Mouse (Mus musculus) thymus, adult 2 months (tissue): ENCODE results near the gene Map3k4.

ENCODE experiments used
- CTCF ChIP-seq: fragments of 200-500 bp; IDR thresholded peaks from 2 replicates; pipeline ENCODE4 v1.5.1; 2012; ENCODE audit warnings: mild to moderate bottlenecking, control low read depth, low read length, moderate library complexity, borderline replicate concordance; ENCODE audit not compliant: control insufficient read depth, poor library complexity, insufficient read depth; ENCODE audit errors: extremely low read depth
- POLR2A ChIP-seq: fragments of 200-500 bp; IDR thresholded peaks from 2 replicates; pipeline ENCODE4 v1.6.1; 2012; ENCODE audit warnings: mild to moderate bottlenecking, low read length, control low read depth, moderate library complexity; ENCODE audit not compliant: control insufficient read depth, poor library complexity, insufficient read depth; ENCODE audit errors: extremely low read depth

DNA sequence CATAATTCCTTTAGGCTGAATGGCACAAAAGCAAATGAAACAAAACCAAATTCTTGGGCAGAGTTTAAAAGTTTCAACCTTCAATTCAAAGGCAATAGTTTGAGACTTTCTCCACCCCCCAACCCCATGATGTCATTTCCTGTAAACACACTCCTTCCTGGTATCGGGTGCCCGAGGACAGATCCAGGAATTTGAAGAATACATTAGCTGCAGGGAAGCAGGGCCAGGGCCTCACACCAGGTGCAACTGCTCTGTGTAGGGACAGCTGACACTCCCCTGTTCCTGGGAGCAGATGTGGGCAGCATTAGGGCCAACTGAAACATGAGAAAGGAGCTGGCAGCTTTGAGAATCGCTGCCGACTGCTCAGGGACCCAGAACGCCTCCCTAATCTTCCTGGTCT is 123.5 kb downstream of the Map3k4 start:
- TF ChIP-seq CTCF, result no peak
- TF ChIP-seq POLR2A, result no peak
